Mouse (Mus musculus) bone marrow macrophage, adult 2 months (primary cell): Measurements from ENCODE around the gene Tsc22d4.

Source experiments
- CTCF ChIP-seq: IDR thresholded peaks from 2 replicates; pipeline ENCODE4 v1.5.1; 2012; ENCODE audit warnings: low read depth, mild to moderate bottlenecking, low read length, moderate library complexity
- POLR2A ChIP-seq: IDR thresholded peaks from 2 replicates; pipeline ENCODE4 v1.6.1; 2012; ENCODE audit warnings: mild to moderate bottlenecking, low read depth, low read length, borderline replicate concordance

- TF ChIP-seq POLR2A (0 out of 2 replicates have a peak, but pooled peaks have one; percentile 8), CTCF (0 out of 2 replicates have a peak, but pooled peaks have one; percentile 7)
Measured at GRCm38 (mm10) chr5:137787151-137787928, 41.8 kb downstream of the Tsc22d4 start, which contains the start of the genes Mepce and Zcwpw1.
